Mouse (Mus musculus) frontal cortex, adult 2 months (tissue): Measurements from ENCODE around the gene Rsu1. TPM values are rescaled to one million over a fixed set of nuclear protein-coding genes. Genes with fewer than 3 reads are reported as not detected.
A peak's percentile ranks its signal among the peaks of the same experiment; 100 is the strongest.

Source experiments
- DNase-seq, 2 experiments: peaks; one replicate each; pipeline ENCODE4 v3.0.0; 2022; ENCODE audit warnings: low spot score in 1 of 2; ENCODE audit errors: extremely low spot score in 1 of 2
- polyA plus RNA-seq: library from polyadenylated mRNA; depleted of rRNA; stranded (reverse); fragments of >200 nt; gene quantifications from 2 replicates; pipeline ENCODE4 v1.2.3, GENCODE M21; 2012; rRNA removed

Rsu1 gene
- polyA plus RNA-seq, result 41.8 and 46.5 TPM in 2 replicates

DNA sequence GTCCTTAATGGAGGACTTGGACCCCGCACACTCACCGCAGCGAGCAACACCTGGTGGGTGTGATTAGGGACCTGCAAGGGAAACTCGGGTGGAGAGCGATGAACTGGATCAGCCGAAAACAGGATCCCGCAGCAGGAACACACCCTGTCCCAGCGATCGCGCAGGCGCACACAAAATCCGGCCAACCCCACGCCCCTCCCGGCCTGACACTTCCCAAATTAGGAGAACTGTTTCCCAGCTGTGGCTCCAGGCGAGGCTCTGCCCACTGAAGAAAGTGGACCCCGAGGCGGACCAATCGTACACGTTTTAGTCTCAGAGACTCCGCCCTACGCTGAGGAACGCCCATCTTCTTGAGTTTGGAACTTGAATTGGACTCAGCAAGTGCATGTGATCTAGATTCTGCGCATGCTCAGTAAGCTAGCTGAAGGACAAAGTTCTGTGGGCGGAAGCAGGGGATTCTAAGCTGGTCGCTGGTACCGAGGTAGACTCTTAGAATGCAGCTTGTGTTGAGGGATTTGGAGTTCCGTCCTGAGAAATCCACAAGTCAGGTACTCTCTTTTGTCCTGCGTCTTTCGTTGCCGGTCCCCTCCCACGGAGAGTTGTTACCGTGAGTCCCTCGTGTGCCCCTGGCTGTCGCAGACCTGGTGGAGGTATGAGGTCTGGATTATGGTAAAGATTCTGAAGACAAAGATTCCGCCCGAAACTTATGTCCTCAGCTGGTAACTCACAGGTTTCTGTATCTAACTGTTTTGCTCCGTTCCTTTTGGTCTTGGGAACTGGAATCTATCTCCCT, at the start of gene Rsu1:
Gene Rsu1 (minus strand): TSS at position 251 of the 793 bp plus-strand sequence.
- DNase-seq, result peak; percentile 99

DNA sequence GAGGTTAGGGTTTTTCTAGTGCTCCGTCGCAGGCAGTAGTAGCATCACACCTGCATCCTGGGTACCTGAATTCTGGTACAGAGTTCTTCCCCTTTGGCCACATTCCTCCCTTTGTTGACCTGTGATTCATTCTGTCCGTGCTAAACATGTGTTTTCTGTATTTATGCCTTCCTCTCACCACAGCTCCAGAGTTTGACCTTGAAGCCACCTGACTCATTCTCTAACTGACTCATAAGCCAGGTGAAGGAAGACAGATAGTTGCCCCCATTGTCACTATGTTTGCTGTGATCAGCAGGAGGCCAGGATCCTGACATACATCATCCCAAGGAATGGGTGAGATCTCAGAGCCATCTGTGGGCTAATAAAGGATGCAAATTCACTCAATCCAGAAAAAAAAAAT, 32.2 kb upstream of the Rsu1 start:
- no peak for DNase-seq

DNA sequence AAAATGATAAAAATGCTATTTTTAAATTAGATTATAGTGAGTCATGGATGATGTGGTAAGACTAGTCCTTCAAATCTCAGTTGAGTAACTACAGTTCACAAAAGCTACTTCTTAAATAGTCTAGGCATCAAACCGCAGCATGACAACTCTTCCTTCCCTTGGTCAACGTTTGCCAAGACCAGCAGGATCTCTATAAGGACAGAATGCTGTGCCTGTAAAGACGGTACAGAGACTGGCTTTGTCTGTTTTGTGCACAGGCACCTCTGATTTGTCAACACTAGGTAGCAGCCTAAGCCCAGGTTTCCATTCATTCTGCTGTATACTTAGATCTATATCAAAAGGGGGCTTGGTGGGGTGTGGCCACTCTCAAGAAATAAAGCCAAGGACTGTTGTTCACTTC, 27.8 kb upstream of the Rsu1 start:
- peak in 1 of 2 experiments; percentile 28 for DNase-seq

DNA sequence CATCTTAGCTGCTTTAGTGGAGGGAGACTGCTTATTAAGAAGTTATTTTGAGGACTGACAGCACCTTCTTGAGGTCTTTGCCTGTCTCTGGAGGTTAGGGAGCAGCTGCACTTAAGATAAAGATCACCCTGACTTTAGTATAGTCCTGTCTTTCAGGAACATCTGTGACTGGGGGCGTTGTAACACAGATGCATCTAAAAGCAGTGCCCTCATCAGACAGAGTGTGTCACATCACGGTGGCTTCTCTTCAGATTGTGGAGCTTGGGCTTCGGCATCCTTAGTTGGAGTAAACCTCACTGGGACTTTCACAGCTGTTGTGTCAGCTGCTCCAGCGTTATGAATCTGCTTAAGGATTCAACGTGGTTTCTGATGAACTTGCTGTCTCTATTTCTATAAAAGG, 26.5 kb upstream of the Rsu1 start:
- peak in 1 of 2 experiments; percentile 15 for DNase-seq

DNA sequence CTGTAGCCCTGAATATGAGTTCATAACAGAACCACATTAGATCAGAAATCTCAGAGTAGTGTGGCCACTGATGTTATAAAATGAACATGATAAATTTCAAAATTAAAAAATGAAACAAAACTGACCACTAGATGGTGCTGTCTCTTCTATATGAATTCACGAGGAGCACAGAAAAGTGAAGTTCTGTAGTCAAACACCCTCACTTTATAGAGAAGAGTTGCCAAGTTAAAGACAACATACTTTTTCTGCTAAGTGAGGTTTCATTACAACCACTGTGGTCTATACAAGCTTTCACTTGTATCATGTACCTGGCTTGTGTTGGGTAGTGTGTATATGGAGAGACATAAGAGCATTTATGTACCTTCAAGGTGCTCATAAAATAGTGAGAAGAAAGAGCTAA, 19.4 kb upstream of the Rsu1 start:
- peak in 1 of 2 experiments; percentile 83 for DNase-seq

DNA sequence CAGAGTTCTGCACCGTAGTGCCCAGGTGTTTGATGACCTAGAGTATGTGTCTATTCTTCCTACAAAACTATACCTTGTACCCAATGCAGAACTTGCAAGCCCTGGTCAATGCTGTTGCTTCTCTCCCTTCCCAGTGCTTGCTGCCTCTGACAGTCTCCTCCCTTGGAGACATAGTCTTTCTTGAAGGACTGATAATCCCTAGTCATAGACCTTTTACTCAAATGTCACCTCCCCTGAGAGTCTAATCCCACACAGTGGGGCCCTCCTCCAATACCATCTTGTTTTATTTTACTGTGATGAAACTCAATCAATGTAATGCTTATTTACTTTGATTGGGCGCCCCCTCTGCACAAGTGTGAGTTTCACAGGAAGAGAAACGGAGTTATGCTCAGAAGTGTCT, 18.9 kb upstream of the Rsu1 start:
- no peak for DNase-seq

DNA sequence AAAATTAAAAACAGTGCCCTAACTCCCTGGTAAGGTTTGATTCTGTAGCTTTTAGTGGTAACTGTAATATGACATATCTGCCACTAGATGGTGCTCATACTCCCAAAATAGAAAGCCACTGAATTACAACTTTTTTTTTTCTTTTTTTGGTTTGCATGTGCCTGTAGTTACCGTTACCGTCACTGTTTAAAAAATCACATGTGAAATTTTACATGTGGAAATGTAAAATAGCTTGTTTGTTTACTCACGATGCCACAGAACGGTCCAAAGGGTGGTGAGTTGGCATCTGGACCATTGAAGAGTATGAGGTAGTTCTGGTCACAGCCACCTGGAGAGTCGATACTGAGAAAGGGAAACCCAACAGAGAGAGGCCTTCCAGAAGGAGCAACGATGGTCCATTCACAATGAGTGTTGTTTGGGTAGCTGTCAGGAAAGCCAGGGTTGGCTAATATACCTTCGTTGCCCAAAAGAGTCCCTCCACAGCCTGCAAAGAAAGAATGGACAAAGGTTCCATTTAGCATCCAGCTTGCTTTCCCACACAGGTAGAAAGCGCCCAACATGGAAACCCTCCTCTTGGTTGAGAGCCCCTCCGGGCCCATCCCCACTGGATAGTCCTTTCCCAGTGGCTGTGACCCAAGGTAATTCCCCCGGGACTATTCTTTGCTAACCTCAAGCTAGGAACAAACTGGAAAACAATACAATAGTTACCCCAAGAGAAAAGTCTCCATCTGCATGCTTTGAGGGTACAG, 7.1 kb upstream of the Rsu1 start:
- peak in 1 of 2 experiments; percentile 32 for DNase-seq

DNA sequence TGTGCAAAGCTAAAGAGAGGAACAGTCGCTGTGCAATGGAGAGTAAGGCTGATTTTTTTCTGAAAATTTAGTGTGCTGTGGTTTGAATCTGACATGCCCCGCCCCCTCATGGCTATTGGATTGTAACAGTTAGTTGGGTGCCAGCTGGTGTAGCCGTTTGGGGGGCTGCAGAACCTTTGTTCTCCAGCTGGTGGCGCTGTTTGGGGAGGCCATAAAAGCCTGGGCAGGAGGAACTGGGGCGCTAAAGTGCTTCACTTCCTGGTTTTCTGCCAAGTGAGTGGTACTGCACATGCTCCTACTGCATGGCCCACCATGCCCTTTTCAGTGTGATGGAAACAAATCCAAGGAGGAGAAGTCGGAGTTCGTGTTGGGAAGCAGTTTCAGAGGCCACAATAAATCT, 4.7 kb upstream of the Rsu1 start:
- no peak for DNase-seq

DNA sequence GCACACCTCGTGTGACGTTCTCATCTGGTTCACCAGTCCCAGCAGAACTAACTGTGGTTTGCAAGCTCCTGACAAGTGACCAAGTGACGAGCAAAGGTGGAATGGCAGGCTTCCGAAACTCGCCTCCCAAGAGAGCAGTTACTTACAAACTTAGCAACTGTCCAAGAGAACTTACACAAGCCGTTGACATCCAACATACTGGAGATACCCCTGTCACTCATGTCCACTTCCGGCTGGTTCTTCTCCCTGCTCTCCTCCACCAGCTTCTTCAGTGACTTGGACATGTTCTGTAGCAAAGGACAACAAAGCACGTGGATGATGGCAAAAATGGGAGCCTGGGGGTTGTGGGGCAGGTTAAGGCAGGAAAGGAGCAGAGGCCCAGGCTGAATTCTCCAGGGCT, 479 bp downstream of the Rsu1 start:
- peak in 1 of 2 experiments; percentile 5 for DNase-seq

DNA sequence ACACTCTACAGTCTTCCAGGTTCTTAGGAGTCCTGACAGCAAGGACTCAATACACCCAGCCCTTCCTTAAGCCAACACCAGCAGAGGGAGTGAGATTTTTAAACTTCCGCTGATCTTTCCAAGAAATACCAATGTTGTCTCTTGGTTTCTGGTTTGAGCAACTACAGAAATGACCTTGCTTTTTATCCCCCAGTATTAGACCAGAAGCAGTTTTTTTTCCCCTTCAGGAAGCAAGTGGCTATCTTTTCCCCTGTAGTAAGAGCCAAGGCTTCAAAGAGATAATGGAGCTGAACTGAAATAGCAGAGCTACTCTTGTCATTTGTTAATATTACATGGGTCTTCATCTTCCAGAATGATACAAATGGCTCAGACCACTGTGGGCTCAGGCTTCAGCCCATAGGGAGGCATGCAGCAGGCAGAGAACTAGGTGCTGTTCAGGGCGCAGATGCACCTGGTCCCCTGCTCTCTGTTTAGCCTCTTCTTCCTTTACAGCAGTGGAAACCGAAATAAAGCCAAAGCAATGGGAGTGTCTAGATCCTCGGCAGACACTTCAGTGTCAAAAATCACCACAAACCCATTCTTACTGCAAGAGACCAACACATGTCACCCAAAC, 2.4 kb downstream of the Rsu1 start:
- DNase-seq, result no peak

DNA sequence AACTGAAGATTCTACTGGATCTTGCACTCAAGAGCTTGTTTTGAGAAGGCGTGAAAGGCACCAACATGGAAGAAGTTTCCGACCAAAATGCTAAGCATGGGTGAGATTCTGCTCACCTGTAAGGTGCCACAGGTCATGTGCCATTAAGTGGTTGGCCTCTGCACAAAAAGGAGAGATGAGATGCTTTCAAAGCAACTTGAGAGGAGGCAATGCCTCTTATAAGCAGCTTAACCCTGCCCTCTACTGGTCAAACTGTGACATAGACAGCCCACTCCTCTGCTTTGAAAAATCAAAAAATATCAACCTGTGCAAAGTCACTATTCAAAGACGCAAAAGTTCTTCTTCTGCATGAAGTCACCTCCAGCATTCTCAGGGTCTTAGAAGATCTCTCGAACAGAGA, 6.3 kb downstream of the Rsu1 start:
- DNase-seq, result peak in 1 of 2 experiments; percentile 61

DNA sequence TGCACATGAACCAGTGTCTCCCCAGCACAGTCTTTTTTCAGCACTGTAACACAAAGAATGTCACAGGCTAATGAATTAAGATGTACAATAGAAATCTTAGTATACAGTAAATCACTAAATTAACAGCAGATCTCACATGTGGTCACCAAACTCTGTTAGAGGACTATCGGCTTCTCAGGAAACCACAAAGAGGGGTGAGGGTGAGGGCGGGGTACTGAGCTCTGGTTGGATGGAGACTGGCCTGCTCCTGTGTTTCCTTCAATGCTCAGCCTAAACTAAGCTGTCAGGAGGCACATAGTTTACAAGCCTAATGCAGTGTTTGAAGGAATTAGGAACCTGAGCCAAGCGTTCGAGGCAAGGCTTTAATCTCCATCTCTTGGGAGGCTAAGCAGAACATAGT, 8.1 kb downstream of the Rsu1 start:
- no peak for DNase-seq

DNA sequence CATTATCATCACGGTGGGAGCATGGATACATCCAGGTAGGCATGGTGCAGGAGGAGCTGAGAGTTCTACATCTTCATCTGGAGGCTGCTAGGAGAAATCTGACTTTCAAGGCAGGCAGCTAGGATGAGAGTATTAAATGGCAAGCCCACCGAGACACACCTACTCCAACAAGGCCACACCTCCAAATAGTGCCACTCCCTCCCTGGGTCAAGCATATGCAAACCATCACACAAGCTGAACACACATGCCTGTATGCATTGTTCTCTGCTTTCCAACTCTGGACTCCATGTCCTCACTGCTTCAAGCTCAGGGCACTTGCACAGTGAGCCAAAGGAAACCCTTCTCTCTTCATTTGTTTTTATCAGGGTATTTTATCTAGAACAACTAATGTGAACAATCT, 12.6 kb downstream of the Rsu1 start:
- DNase-seq, result no peak

DNA sequence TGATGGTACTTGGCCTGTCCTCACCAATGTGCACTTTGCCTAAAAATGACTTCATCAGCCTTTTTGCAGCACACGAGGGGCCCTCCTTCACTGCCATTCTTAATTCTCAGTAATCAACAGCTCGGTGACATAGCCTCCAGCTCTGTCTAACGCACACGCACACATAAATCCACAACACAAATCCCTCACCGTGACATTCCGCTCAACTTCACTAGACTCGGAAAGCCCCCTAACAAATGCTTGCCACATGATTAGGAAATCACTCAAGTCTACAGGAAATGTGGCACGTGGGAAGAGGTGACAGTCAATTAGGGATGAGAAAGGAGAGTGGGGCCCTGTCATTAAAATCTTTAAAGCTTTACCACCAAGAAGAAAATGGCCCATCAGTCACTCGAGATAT, 30.5 kb downstream of the Rsu1 start:
- DNase-seq, result no peak

DNA sequence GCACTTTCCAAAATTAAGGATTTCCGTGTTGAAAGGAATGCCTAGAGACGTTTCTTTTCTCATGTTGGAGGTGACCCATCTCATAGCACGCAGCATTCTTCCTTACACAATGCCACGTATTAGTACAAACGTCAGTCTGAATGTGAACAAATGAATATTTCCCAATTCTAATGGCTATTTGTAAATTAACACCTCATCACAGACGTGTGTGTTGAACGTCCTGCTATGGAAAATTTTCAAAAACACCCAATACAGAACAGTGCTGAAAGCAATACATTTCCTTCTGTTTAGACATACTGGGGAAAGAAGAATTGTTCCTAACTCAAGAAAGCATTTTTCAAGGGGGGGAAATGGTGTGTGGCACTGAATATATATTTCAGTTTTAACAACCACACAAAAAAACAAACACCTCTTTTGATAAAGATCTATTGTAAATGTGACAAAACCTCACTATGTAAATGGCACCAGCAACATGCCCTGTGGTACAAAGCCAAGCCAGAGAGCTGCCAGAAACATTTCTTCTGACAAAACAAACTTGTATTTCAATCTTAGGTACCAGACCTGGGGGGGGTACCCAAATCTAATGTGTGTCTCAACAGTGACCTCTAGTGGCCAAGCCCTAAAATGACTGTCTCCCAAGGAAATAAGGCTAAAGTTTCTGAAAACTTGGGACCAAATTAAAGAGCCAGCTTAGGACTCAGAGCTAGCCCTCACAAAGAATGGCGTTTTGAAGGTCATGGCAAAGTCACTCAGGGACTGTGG, 33.9 kb downstream of the Rsu1 start:
- DNase-seq, result peak; percentile 20 to 78

DNA sequence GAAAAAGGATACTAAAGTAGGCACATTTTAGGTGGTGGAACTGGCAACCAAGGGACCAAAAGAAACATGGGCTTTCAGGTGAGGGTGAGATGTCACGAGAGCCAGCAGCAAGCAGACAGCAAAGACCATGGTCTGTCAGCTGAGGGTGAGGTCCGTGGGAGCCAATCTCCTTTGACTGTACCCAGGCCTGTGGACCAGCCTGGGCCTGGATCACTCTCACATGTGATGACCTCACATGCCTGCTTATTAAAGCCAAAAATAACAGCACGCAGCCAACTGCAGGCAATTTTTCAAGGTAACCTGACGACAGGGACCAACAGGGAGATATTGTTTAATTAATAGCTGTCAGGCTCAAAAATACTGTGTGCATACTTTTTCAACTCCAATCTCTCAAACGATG, 35.5 kb downstream of the Rsu1 start:
- no peak for DNase-seq

DNA sequence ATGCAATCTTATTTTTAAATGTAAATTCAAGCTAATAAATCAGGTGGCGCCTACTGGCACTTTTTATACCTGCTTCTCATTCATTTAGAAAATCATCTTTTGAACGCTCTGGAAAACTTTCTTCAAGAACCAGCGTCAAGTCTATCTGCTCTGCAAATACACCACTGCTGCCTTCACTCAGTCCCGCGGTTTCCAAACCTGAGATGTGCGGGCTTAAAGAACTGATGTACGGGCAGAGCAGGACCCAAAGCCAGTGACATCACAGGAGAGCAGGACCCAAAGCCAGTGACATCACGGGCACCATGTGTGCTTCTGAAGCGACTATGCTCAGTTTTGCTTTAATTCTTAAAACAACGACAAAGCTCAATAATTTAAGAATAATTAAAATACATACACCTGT, 36.4 kb downstream of the Rsu1 start:
- no peak for DNase-seq

DNA sequence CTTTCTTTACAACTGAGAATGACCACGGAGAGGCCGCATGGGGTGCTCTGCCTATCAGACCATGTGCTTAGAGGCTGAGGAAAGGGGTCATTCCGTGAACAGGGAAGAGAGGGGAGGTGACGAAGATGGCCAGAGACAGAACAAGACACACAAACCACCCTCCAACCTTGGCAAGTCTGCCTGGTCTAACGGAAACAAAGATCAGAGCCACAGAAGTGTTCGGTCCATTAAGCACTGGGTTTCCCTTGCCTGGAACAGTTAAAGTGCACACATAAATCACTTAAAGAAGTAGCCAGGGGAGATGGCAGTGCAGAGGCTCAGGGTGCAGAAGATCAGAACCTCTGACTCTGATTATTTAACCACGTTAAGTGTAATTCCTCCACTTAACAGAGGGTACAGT, 37.3 kb downstream of the Rsu1 start:
- DNase-seq, result no peak

DNA sequence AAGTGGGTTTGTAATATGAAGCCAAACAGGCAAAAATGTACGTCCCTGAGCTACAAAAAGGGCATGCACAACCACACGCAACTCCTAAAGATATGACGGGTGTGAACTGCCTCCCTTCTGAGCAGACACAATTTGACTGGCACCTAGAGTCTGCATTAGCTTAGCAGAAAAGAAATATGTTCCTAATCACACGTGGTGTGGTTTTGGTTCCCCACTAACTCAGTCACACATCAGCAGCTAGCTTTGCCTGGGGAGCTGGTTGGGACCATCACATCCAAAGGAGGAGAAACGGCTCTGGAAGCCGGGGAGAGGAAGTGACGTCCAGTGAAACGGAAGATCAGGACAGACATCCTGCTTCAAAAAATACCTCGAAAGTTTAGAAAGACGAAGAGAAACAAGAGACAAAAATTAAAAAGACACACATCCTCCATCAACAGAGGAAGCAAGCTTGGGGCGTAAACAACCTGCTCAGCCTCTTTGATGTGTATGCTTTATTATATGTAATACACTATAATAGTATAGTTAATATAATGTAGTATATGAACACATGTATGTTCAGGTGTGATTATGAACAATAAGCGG, 37.9 kb downstream of the Rsu1 start:
- DNase-seq, result no peak

DNA sequence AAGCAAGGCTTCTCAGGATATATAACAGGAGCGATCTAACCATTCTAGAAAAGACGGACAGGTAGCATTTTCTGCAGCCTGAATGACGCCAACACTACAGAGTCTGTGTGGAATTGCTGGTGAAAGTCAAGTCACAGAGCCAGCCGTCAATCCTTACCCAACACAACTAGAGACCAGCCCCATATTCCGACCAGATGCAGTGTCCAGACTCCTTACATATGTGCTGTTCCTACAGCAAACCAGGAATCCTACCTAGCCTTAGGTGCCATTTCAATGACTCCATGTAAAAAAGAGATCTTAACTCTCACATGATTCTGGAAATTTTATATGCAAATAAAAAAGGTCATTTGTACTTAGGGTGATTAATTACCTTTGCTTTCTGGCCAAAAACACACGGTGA, 38.9 kb downstream of the Rsu1 start:
- DNase-seq, result no peak

DNA sequence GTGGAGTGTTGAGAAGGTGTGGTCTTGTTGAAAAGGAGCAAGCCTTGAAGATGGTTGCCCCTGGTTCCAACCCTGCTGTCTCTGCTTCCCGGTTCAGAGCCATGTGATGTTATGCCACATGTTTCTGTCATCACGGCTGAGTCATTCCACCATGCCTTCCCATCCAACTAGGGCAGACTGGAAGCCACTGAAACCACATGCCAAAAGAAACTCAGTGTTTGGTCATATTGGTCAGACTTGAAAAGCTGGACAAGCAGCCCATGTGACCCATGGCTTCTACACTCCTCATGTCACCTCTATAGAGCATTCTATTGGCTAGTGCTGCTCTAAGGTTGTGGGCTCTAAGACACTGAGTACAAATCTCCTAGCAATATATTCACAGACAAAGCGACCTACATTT, 41.5 kb downstream of the Rsu1 start:
- DNase-seq, result no peak
